Mouse (Mus musculus) heart, postnatal 0 days (tissue): ENCODE results near the gene 4933430I17Rik. TPM values are rescaled to one million over a fixed set of nuclear protein-coding genes. Genes with fewer than 3 reads are reported as not detected.
"Not testable (repeated sequence)": the region's sequence is repeated elsewhere in the genome, so short reads cannot be mapped to it uniquely, and the experiment has no call there.

Experiments used
- ATAC-seq: fragments of 200-750 bp; cut with Nextera tagmentation; 2 replicates; pipeline ENCODE4 v1.8.0; 2017; ENCODE audit warnings: low read depth, moderate number of reproducible peaks, moderate library complexity; ENCODE audit not compliant: insufficient read depth
- DNase-seq: peaks from one replicate; pipeline ENCODE4 v3.0.0-alpha.2; 2016; ENCODE audit warnings: low spot score
- H3K27ac ChIP-seq: fragments of 300-500 bp; sonication (generic); 2 replicates; pipeline ENCODE4 v1.5.1; 2014; ENCODE audit warnings: low read depth, mild to moderate bottlenecking
- H3K27me3 ChIP-seq: fragments of 300-500 bp; sonication (generic); 2 replicates; pipeline ENCODE4 v1.6.1; 2014; ENCODE audit warnings: low read length, mixed read lengths; ENCODE audit not compliant: control insufficient read depth, insufficient read depth
- H3K36me3 ChIP-seq: fragments of 300-500 bp; sonication (generic); replicated peaks from 2 replicates; pipeline ENCODE4 v1.6.1; 2014; ENCODE audit warnings: low read length, mixed read lengths; ENCODE audit not compliant: control insufficient read depth, insufficient read depth
- H3K4me1 ChIP-seq: fragments of 300-500 bp; sonication (generic); 2 replicates; pipeline ENCODE4 v1.6.1; 2014; ENCODE audit warnings: antibody characterized with exemption; ENCODE audit not compliant: control insufficient read depth, insufficient read depth
- H3K4me2 ChIP-seq: fragments of 300-500 bp; sonication (generic); 2 replicates; pipeline ENCODE4 v1.6.1; 2014; ENCODE audit warnings: low read depth, mild to moderate bottlenecking, low read length, moderate library complexity
- H3K4me3 ChIP-seq: fragments of 300-500 bp; sonication (generic); 2 replicates; pipeline ENCODE4 v1.5.1; 2014; ENCODE audit warnings: low read depth, low read length
- H3K9ac ChIP-seq: fragments of 300-500 bp; sonication (generic); replicated peaks from 2 replicates; pipeline ENCODE4 v1.6.1; 2014; ENCODE audit warnings: low read depth, low read length, mixed read lengths
- H3K9me3 ChIP-seq: fragments of 300-500 bp; sonication (generic); replicated peaks from 2 replicates; pipeline ENCODE4 v1.6.1; 2016; ENCODE audit warnings: low read length; ENCODE audit not compliant: control insufficient read depth
- CTCF ChIP-seq: IDR thresholded peaks from 2 replicates; pipeline ENCODE4 v1.5.1; 2016; ENCODE audit warnings: antibody characterized with exemption, control low read depth, low read depth
- EP300 ChIP-seq: IDR thresholded peaks from 2 replicates; pipeline ENCODE4 v1.6.1; 2016; ENCODE audit warnings: antibody characterized with exemption, low read depth
- WGBS: fragments of 180-500 bp; shearing (Covaris S2); extraction: QIAGEN DNeasy Blood & Tissue Kit; methylation state at CpG from one replicate; pipeline ENCODE4 v1.1.7; 2014; 5-methylcytosine and 5-hydroxymethylcytosine counted together
- polyA plus RNA-seq: library from polyadenylated mRNA; unstranded; fragments of >200 nt; fragmentation: Nextera tagmentation; extraction: Ambion mirVana; gene quantifications from 2 replicates; pipeline ENCODE4 v1.2.1, GENCODE M21; 2015
- total RNA-seq: library from RNA; depleted of rRNA; stranded (reverse); fragments of >200 nt; gene quantifications from 2 replicates; pipeline ENCODE4 v1.2.3, GENCODE M21; 2014; ENCODE audit warnings: low replicate concordance; rRNA removed

4933430I17Rik gene
- total RNA-seq = not detected in 2 replicates
- polyA plus RNA-seq = 0.16 and 0.25 TPM in 2 replicates

DNA sequence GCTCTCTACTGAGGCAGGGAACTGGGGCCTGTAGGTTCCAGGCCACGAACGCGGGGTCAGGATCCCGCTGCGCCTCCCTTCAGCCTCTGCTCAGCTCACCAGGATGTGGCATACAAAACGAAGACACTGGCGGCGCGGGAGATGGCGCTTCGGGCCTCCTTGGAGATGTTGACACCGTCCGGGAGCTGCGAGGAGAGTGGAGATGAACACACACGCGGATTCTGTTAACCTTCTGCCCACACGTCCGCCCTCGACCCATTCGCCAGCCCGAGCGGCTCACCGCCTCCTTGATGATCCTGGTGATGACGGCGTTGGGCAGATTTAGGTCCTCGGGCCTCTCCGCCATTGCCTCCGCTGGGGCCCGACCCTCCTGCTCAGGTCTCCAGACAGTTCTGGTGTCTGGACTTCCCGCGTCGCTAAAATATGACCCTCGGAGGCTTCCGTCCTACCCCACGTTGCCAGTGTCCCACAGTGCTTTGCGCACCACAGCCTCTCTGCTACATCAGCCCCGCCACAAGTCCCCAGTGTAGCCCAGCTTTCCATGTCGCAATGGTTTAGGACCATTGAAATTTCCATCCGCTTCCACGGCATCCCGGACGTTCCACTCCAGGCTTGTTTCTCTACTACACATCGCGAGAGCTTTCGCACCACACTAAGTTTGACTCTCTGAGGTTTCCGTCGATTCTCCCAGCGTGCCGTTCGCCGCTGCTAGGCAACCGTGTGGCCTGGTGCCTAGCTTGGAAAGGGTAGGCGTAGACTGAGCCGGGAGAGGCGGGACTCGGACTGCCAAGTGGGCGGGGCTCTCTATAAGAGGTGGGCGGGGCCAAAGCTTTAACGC is at the start of gene 4933430I17Rik, which contains the start of gene Pole3:
Gene 4933430I17Rik, plus strand, starts transcription at position 719 of the 838 bp plus-strand sequence.
Gene Pole3, minus strand, starts transcription at position 418 of the 838 bp plus-strand sequence.
- DNase-seq = peak; percentile 95
- WGBS = under 1% methylated on average over 59 of the region's 59 CpGs
- H3K9ac ChIP-seq = peak within 1 kb of the TSS; percentile 83
- 0 out of 2 replicates have a peak, but pooled peaks cover 5% of the 10 kb centered on the region for H3K36me3 ChIP-seq
- H3K4me3 ChIP-seq = peak within 1 kb of the TSS; percentile 81
- H3K27me3 ChIP-seq = no peaks in the 10 kb centered on the region
- H3K27ac ChIP-seq = peak within 1 kb of the TSS; percentile 93
- peak; percentile 99 for ATAC-seq
- H3K4me2 ChIP-seq = peak within 1 kb of the TSS; percentile 95
- H3K9me3 ChIP-seq = no peaks in the 10 kb centered on the region
- H3K4me1 ChIP-seq = peaks cover 6% of the 10 kb centered on the region
- TF ChIP-seq CTCF (no peak), EP300 (no peak)

- Histone ChIP-seq H3K4me2 (no peak overlapping the region), H3K27ac (no peak overlapping the region), H3K4me3 (no peak overlapping the region), H3K36me3 (no peaks in the 10 kb centered on the region), H3K9ac (no peak overlapping the region), H3K4me1 (peaks cover 11% of the 10 kb centered on the region; the same call in 1 of the 2 replicates), H3K9me3 (no peaks in the 10 kb centered on the region), H3K27me3 (peaks cover 8% of the 10 kb centered on the region)
- TF ChIP-seq EP300 (no peak), CTCF (no peak)
- ATAC-seq = no peak
- WGBS = 87% methylated on average over 6 of the region's 6 CpGs
- DNase-seq = no peak
Measured at GRCm38 (mm10) chr4:62475793-62476192, 49.4 kb upstream of the 4933430I17Rik start.

- no peak for TF ChIP-seq EP300
- Histone ChIP-seq H3K4me1 (peaks cover 11% of the 10 kb centered on the region; the same call in 1 of the 2 replicates), H3K36me3 (no peaks in the 10 kb centered on the region), H3K9me3 (no peaks in the 10 kb centered on the region), H3K27me3 (peaks cover 8% of the 10 kb centered on the region), H3K27ac (no peak overlapping the region), H3K9ac (no peak overlapping the region), H3K4me3 (no peak overlapping the region), H3K4me2 (no peak overlapping the region)
- ATAC-seq (no peak), DNase-seq (no peak)
- 71% methylated on average over 6 of the region's 6 CpGs for WGBS
Measured at GRCm38 (mm10) chr4:62477542-62478244, 47.5 kb upstream of the 4933430I17Rik start.

- H3K9me3 ChIP-seq, ATAC-seq, H3K9ac ChIP-seq, H3K27ac ChIP-seq, DNase-seq, H3K27me3 ChIP-seq, H3K36me3 ChIP-seq: not testable (repeated sequence)
- peak overlapping the region; percentile 47 for H3K4me3 ChIP-seq
- peak; percentile 29 for TF ChIP-seq CTCF
- peaks cover 11% of the 10 kb centered on the region; the same call in 1 of the 2 replicates for H3K4me1 ChIP-seq
- H3K4me2 ChIP-seq = peak overlapping the region; percentile 79
- WGBS = 14% methylated on average over 11 of the region's 11 CpGs
Measured at GRCm38 (mm10) chr4:62479593-62479936, 45.6 kb upstream of the 4933430I17Rik start.

- DNase-seq = no peak
Measured at GRCm38 (mm10) chr4:62479937-62480708, 45.0 kb upstream of the 4933430I17Rik start, which contains the start of gene Bspry. Gene Bspry, plus strand, starts transcription at chr4:62480053.

More at GRCm38 (mm10) chr4:62479937-62480708, 45.0 kb upstream of the 4933430I17Rik start, which contains the start of gene Bspry:
- Histone ChIP-seq H3K4me3 (peak within 1 kb of the TSS; percentile 47), H3K9me3 (no peaks in the 10 kb centered on the region), H3K27me3 (peaks cover 8% of the 10 kb centered on the region), H3K4me1 (peaks cover 11% of the 10 kb centered on the region; the same call in 1 of the 2 replicates), H3K36me3 (no peaks in the 10 kb centered on the region), H3K9ac (0 out of 2 replicates have a peak within 1 kb of the TSS, but pooled peaks have one; percentile 7), H3K27ac (no peak within 1 kb of the TSS), H3K4me2 (peak within 1 kb of the TSS; percentile 79)
- ATAC-seq = peak; percentile 63
- WGBS = 3% methylated on average over 59 of the region's 71 CpGs
- TF ChIP-seq EP300 (no peak), CTCF (no peak)
